Mouse (Mus musculus): ENCODE results near the gene Grb14. TPM values are rescaled to one million over a fixed set of nuclear protein-coding genes. Genes with fewer than 3 reads are reported as not detected.
A peak's percentile ranks its signal among the peaks of the same experiment; 100 is the strongest.

The Grb14 gene
- polyA plus RNA-seq, 1 experiment from 2014 or later = 8.5 TPM

- Histone ChIP-seq H3K27ac (ENCODE audit: low read depth, low read length) (no peak overlapping the region), H3K27me3 (replicated peaks; ENCODE audit: control insufficient read depth, insufficient read depth, low read length) (no peaks in the 10 kb centered on the region), H3K9me3 (ENCODE audit: control insufficient read depth) (no peaks in the 10 kb centered on the region), H3K4me1 (replicated peaks; ENCODE audit: control insufficient read depth, insufficient read depth, low read length) (no peaks in the 10 kb centered on the region), H3K36me3 (ENCODE audit: control insufficient read depth, insufficient read depth) (no peaks in the 10 kb centered on the region), H3K4me3 (ENCODE audit: low read depth, low read length) (no peak overlapping the region), H3K4me2 (replicated peaks; ENCODE audit: low read depth) (no peak overlapping the region), H3K9ac (ENCODE audit: low read depth, low read length) (no peak overlapping the region)
- 73% methylated on average over 3 of the region's 3 CpGs for WGBS
- no peak for ATAC-seq
- no peak for TF ChIP-seq CTCF (IDR thresholded peaks at IDR 0.05; ENCODE audit: low read depth)
Observed at GRCm38 (mm10) chr2:65010105-65010504, 14.7 kb downstream of the Grb14 start.

- ATAC-seq = no peak
- no peaks in the 10 kb centered on the region for H3K36me3 ChIP-seq (ENCODE audit: control insufficient read depth, insufficient read depth)
- no peak overlapping the region for H3K27ac ChIP-seq (ENCODE audit: low read depth, low read length)
- TF ChIP-seq CTCF (IDR thresholded peaks at IDR 0.05; ENCODE audit: low read depth) = no peak
- no peaks in the 10 kb centered on the region for H3K27me3 ChIP-seq (replicated peaks; ENCODE audit: control insufficient read depth, insufficient read depth, low read length)
- H3K4me1 ChIP-seq (replicated peaks; ENCODE audit: control insufficient read depth, insufficient read depth, low read length) = no peaks in the 10 kb centered on the region
- no peak overlapping the region for H3K4me3 ChIP-seq (ENCODE audit: low read depth, low read length)
- no peak overlapping the region for H3K9ac ChIP-seq (ENCODE audit: low read depth, low read length)
- WGBS = 66% methylated on average over 2 of the region's 2 CpGs
- no peaks in the 10 kb centered on the region for H3K9me3 ChIP-seq (ENCODE audit: control insufficient read depth)
- no peak overlapping the region for H3K4me2 ChIP-seq (replicated peaks; ENCODE audit: low read depth)
Observed at GRCm38 (mm10) chr2:65007396-65007795, 17.4 kb downstream of the Grb14 start.

- H3K27ac ChIP-seq (ENCODE audit: low read depth, low read length) = no peak overlapping the region
- no peaks in the 10 kb centered on the region for H3K36me3 ChIP-seq (ENCODE audit: control insufficient read depth, insufficient read depth)
- H3K4me2 ChIP-seq (replicated peaks; ENCODE audit: low read depth) = no peak overlapping the region
- ATAC-seq = no peak
- no peaks in the 10 kb centered on the region for H3K4me1 ChIP-seq (replicated peaks; ENCODE audit: control insufficient read depth, insufficient read depth, low read length)
- H3K27me3 ChIP-seq (replicated peaks; ENCODE audit: control insufficient read depth, insufficient read depth, low read length) = no peaks in the 10 kb centered on the region
- no peaks in the 10 kb centered on the region for H3K9me3 ChIP-seq (ENCODE audit: control insufficient read depth)
- no peak for TF ChIP-seq CTCF (IDR thresholded peaks at IDR 0.05; ENCODE audit: low read depth)
- no peak overlapping the region for H3K4me3 ChIP-seq (ENCODE audit: low read depth, low read length)
- no peak overlapping the region for H3K9ac ChIP-seq (ENCODE audit: low read depth, low read length)
Observed at GRCm38 (mm10) chr2:65005044-65005443, 19.7 kb downstream of the Grb14 start.

- H3K9ac ChIP-seq (ENCODE audit: low read depth, low read length) = no peak overlapping the region
- no peak overlapping the region for H3K27ac ChIP-seq (ENCODE audit: low read depth, low read length)
- no peak overlapping the region for H3K4me3 ChIP-seq (ENCODE audit: low read depth, low read length)
- no peaks in the 10 kb centered on the region for H3K36me3 ChIP-seq (ENCODE audit: control insufficient read depth, insufficient read depth)
- H3K9me3 ChIP-seq (ENCODE audit: control insufficient read depth) = no peaks in the 10 kb centered on the region
- no peaks in the 10 kb centered on the region for H3K27me3 ChIP-seq (replicated peaks; ENCODE audit: control insufficient read depth, insufficient read depth, low read length)
- 0 out of 2 replicates have a peak, but pooled peaks have one; percentile 53 for ATAC-seq
- WGBS = 45% methylated on average over 2 of the region's 2 CpGs
- no peak overlapping the region for H3K4me2 ChIP-seq (replicated peaks; ENCODE audit: low read depth)
- TF ChIP-seq CTCF (IDR thresholded peaks at IDR 0.05; ENCODE audit: low read depth) = peak; percentile 69
- no peaks in the 10 kb centered on the region for H3K4me1 ChIP-seq (replicated peaks; ENCODE audit: control insufficient read depth, insufficient read depth, low read length)
Observed at GRCm38 (mm10) chr2:65003433-65003832, 21.4 kb downstream of the Grb14 start.

GRCm38 (mm10) chr2:65002631-65003030 lies 22.2 kb downstream of the Grb14 start:
- H3K36me3 ChIP-seq (ENCODE audit: control insufficient read depth, insufficient read depth) = no peaks in the 10 kb centered on the region
- no peaks in the 10 kb centered on the region for H3K9me3 ChIP-seq (ENCODE audit: control insufficient read depth)
- no peaks in the 10 kb centered on the region for H3K27me3 ChIP-seq (replicated peaks; ENCODE audit: control insufficient read depth, insufficient read depth, low read length)
- 78% methylated on average over 3 of the region's 3 CpGs for WGBS
- no peak for TF ChIP-seq CTCF (IDR thresholded peaks at IDR 0.05; ENCODE audit: low read depth)
- no peak overlapping the region for H3K4me2 ChIP-seq (replicated peaks; ENCODE audit: low read depth)
- ATAC-seq = peak; percentile 86
- no peak overlapping the region for H3K9ac ChIP-seq (ENCODE audit: low read depth, low read length)
- H3K4me1 ChIP-seq (replicated peaks; ENCODE audit: control insufficient read depth, insufficient read depth, low read length) = no peaks in the 10 kb centered on the region
- no peak overlapping the region for H3K27ac ChIP-seq (ENCODE audit: low read depth, low read length)
- no peak overlapping the region for H3K4me3 ChIP-seq (ENCODE audit: low read depth, low read length)

- Histone ChIP-seq H3K9me3 (ENCODE audit: control insufficient read depth) (no peaks in the 10 kb centered on the region), H3K27ac (ENCODE audit: low read depth, low read length) (no peak overlapping the region), H3K36me3 (ENCODE audit: control insufficient read depth, insufficient read depth) (no peaks in the 10 kb centered on the region), H3K4me1 (replicated peaks; ENCODE audit: control insufficient read depth, insufficient read depth, low read length) (no peaks in the 10 kb centered on the region), H3K27me3 (replicated peaks; ENCODE audit: control insufficient read depth, insufficient read depth, low read length) (no peaks in the 10 kb centered on the region), H3K4me2 (replicated peaks; ENCODE audit: low read depth) (no peak overlapping the region), H3K9ac (ENCODE audit: low read depth, low read length) (no peak overlapping the region), H3K4me3 (ENCODE audit: low read depth, low read length) (no peak overlapping the region)
- no peak for TF ChIP-seq CTCF (IDR thresholded peaks at IDR 0.05; ENCODE audit: low read depth)
- 87% methylated on average over 2 of the region's 2 CpGs for WGBS
- ATAC-seq = no peak
Observed at GRCm38 (mm10) chr2:64995048-64995447, 29.7 kb downstream of the Grb14 start.

Data from intestine, postnatal 0 days (tissue).